Mouse (Mus musculus) gonadal fat pad, adult 2 months (tissue): Measurements from ENCODE around the gene Cd72. TPM values are rescaled to one million over a fixed set of nuclear protein-coding genes. Genes with fewer than 3 reads are reported as not detected.
"Not testable (repeated sequence)": the region's sequence is repeated elsewhere in the genome, so short reads cannot be mapped to it uniquely, and the experiment has no call there.

ENCODE experiments used
- DNase-seq: peaks from one replicate; pipeline ENCODE4 v3.0.0-alpha.2; 2012; ENCODE audit warnings: low read depth
- polyA plus RNA-seq: library from polyadenylated mRNA; depleted of rRNA; stranded (reverse); fragments of >200 nt; gene quantifications from 2 replicates; pipeline ENCODE4 v1.2.3, GENCODE M21; 2012; rRNA removed

Cd72 gene
- polyA plus RNA-seq, result 3.5 and 3.8 TPM in 2 replicates

- DNase-seq, result no peak
These were observed at the start of gene Cd72 for GRCm38 (mm10) chr4:43454041-43454836. TSS of gene Cd72 (minus strand) at chr4:43454628.

GRCm38 (mm10) chr4:43503506-43503905 is 49.1 kb upstream of the Cd72 start:
- DNase-seq, result no peak

GRCm38 (mm10) chr4:43503041-43503440 is 48.6 kb upstream of the Cd72 start:
- DNase-seq, result no peak

GRCm38 (mm10) chr4:43499407-43500333 is 45.2 kb upstream of the Cd72 start, which contains the start of gene Arhgef39:
TSS of gene Arhgef39 (minus strand) at chr4:43499695.
- DNase-seq, result no peak

- no peak for DNase-seq
These were observed 44.6 kb upstream of the Cd72 start for GRCm38 (mm10) chr4:43498983-43499382.

- no peak for DNase-seq
These were observed 43.5 kb upstream of the Cd72 start for GRCm38 (mm10) chr4:43497946-43498345.

DNA sequence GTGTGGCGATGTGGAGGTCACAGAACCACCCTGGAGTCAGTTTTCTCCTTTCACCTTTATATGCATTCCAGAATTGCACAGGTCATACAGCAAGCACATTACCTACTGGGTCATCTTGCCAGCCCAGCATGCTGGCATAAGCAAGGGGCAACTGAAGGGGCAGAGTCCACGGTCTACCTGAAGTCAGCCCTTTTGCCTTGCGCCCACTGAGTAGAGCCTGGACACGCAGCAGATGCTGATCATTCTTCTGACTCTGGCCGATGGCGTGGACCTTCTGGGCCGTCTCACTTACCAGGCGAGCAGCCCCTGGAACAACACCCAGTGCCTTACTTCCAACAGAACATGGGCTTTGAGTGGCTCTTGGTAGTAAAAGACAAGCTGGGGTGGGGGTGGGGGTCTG is 43.0 kb upstream of the Cd72 start:
- no peak for DNase-seq

DNA sequence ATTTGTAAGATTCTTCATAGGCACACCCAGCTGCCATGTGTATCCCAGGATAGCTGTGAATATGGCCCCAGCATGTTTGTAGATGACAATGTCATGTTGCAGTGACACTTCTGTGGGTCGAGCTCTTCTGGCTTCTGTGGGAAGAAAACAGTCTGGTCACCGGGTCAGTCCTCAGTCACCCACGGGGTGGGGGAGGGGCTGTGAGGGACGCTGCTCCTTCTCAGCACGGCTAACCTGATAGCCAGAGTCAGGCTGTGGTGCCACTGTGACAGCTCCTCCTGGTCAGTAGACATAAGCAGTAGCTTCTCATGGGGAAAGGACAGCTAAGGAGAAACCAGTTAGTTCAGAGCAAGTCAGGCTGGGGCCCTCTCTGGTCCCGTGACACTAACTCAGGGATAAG is 42.2 kb upstream of the Cd72 start:
- DNase-seq, result no peak

DNA sequence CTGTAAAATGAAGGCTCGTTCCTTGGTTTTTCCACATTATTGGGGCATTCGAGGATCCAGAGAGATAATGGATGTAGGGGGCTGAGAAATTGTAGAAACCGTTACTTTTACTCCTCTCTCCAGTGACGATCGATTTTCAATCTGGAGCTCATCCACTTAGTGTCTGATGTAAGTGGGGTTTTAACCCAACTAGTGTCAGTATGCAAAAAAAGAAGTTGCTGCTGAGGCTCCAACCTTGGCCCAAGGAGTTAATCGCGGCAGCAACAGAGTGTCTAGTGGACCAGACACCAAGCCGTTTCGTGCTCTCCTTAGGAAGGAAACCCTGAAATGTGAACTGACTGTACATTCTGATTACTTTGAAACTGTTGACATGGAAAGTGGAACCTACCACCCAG is 39.4 kb upstream of the Cd72 start:
- no peak for DNase-seq

DNA sequence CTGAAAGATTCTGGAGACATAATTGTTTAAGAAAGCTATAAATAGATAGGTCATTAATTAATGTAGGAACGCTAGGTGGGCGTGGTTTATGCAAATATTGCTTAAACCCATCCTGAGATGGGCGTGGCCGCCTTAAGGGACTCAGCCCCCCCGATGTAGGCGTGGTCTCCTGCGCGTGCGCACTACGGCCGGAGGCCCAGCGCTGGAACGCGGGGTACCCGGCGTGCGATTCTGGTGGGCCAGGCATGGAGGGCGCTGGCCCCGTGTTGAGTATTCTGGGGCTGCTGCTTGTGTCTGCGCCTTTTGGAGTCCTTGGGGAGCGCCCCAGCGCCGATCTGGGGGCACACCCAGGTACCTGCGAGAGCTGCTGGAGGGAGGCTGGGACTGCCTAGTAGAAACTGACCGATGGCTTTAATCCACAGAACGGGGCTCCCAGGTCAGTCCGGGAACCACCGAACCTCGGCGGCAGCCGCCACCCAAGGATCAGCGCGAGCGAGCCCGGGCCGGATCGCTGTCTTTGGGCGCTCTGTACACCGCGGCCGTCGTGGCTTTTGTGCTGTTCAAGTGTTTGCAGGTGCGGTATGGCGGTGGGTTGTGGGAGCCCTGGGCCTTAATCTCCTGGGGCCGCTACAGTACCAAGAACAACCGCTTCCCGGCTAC is 38.9 kb upstream of the Cd72 start:
- no peak for DNase-seq

- no peak for DNase-seq
These were observed 38.4 kb upstream of the Cd72 start, which contains the start of gene Ccdc107 for GRCm38 (mm10) chr4:43492821-43493185. TSS of gene Ccdc107 (plus strand) at chr4:43492900.

DNA sequence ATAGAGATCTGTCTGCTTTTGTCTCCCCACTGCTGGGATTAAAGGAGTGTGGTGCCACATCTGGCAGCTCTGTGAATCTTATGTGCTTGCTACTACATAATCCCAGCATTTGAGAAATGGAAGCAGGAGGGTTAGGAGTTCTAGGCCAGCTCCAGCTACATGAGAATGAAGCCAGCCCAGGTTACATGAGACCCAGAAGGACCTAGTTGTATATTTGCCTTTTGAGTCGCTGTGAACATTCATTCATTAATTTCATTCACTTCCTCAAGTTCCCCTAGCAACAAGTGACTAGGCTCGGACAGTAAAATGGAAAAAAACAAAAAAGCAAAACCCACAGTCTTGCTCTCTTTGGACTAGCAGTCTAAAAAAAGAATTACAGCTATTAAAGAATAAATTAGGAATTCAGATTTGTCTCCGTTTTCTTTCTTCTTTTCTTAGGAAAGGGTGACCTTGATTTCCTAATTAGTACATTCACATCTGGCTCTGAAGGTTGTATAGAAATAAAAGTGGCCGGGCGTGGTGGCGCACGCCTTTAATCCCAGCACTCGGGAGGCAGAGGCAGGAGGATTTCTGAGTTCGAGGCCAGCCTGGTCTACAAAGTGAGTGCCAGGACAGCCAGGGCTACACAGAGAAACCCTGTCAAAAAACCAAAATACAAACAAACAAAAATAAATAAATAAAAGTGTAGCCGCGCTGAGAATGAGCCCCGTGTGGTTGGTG is 37.8 kb upstream of the Cd72 start:
- DNase-seq, result no peak

DNA sequence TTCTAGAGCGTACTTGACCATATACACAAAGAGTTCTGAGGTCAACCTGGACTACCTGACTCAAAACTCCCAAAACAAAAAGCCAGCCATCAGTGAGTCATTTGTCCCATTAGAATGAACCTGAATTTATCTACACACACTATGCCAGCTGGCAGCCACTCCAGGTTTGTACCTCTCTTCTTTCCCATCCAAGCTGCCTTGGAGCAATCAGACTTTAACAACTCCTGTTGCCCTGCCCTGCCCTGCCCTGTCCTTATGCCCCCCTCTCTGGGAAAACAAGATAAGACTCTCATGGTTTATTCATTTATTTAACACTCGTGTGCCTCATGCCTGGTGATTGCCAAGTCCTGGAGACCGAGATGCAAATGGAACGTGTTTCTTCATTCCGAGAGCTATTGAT is 36.4 kb upstream of the Cd72 start:
- no peak for DNase-seq

DNA sequence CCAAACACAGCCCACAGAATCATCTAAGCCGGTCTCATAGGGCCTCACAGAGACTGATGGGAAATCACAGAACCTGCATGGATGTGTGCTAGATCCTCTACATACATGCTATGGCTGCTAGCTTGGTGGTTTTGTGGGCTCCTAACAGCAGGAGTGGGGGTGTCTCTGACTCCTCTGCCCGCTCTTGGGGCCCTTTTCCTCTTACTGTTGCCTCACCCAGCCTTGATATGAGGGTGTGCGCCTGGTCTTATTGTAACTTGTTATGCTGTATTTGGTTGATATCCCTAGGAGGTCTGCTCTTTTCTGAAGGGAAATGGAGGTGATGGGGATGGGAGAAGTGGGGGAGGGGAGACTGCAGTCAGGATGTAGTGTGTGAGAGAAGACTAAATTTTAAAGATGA is 35.2 kb upstream of the Cd72 start:
- no peak for DNase-seq

GRCm38 (mm10) chr4:43485666-43486065 is 31.2 kb upstream of the Cd72 start:
- DNase-seq, result not testable (repeated sequence)

DNA sequence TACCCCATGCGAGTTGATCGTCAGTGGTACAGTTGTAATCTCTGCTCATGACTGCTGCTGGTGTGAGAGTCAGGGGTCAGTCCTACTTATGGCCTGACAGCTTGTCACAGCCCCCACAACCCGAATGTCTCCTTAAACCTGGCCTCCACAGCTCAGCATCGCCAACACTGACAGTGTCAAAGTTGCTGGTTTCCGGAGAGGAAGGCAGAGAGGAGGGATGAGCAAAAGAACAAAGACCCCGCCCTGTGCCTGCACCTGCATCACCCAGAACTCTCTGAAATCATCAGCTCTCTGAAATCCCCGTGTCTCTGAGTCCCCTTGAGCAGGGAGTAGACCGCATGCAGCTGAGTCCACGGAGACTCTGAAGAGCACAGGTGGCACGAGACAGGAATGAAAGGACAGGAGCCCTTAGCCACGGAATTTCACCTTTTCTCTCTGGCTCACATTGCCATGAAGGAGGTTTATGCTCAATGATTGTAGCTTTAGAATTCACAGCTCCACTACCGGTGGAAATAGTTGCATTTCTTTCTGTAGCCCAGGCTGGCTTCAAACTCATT is 29.2 kb upstream of the Cd72 start, which contains the start of gene Sit1:
Sit1 (minus strand) TSS at position 200 of the 557 bp plus-strand sequence.
- DNase-seq, result no peak

- DNase-seq, result no peak
These were observed 28.2 kb upstream of the Cd72 start for GRCm38 (mm10) chr4:43482591-43482990.

DNA sequence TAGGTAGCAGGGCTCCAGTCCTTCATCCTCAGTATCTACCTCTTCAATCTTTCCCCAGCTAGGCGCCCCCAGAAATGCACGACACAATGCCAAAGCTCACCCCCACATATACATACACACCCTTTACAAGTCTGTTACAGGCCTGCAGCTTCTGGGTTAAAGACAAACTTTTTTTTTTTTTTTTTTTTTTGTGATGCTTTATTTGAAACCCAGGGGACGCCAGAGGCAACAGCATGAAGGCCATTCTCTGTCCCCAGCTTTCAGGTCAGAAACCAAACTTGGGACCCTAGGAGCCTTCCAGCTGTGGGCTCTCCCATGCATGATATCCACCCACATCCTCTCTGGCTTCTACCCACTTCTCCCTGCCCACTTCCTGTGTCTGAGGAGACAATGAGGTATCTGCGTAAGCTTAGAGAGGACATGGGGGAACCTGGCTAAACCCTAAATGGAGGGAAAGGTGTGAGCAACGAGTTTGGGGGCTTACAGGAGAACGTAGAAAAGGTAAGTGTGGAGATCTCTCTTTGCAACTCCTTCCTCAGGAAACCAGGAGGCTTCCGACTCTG is 27.5 kb upstream of the Cd72 start:
- no peak for DNase-seq

DNA sequence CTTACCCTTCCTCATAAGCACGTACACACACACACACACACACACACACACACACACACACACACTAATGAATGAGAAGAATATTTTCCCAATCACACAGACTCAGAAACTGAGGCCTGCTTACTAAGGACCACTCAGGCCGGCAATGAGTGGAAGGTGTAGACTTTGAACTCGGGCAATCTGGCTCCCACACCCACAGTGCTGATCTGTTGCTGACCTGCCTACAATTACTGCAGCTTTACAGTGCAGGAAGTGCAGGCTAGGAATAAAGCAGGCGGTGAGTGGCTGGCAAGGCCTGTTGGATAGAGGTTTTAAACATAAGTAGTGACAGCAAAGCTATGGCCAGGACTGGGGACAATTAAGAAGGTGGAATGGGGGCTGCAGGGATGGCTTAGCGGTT is 26.6 kb upstream of the Cd72 start:
- no peak for DNase-seq

DNA sequence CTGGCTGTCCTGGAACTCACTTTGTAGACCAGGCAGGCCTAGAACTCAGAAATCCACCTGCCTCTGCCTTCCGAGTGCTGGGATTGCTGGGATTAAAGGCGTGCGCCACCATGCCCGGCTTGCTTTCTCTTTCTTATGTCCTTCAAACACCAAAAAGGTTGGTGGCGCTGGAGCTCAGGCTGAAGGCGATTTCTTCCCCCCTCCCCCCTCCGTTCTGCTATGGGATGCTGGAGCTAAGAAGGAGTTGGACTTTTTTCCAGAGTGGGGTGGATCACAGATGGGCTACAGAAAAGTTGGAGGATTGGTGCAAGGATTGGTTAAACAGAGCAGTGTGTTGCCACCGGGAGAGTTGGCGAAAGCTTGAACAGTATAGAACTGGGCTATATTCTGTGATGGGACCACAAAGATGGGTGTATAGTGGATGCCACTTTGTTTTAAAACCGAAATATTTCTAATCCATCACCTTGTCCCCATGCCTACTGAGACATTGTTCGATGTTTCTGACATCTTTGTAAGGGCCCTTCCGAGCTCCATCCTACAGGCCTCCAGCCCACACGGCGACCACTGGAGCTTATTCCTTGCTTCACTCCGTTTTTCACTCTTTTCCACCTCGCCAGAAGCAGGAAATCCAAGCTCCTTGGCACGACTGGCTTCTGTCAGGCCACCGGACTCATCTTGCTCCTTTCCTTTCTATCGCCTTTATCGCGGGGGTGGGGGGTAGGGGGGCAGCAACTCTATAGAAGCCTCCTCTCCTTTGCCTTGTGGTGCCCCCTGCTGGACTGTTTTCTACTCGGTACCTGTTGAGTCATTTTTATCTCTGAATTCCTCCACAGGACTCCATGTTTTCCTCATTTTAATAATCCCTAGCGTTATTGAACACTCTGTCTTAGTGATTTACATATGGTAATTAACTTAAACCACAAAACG is 24.7 kb upstream of the Cd72 start:
- DNase-seq, result no peak
